Mouse (Mus musculus): ENCODE data around the gene Usp15.

GRCm38 (mm10) chr10:123183243-123183642 lies 13.6 kb downstream of the Usp15 start:
- TF ChIP-seq TAL1 (IDR thresholded peaks at IDR 0.05; ENCODE audit: low read length) (no peak), GATA1 (IDR thresholded peaks at IDR 0.05; ENCODE audit: low read length) (no peak)

Data from erythroblast, embryonic 14.5 days (primary cell).